Mouse (Mus musculus) liver, embryonic 18 days (tissue): ENCODE data around the gene Glt6d1. TPM values are rescaled to one million over a fixed set of nuclear protein-coding genes. Genes with fewer than 3 reads are reported as not detected.

Experiments
- polyA plus RNA-seq: library from polyadenylated mRNA; depleted of rRNA; stranded (reverse); fragments of >200 nt; gene quantifications from 2 replicates; pipeline ENCODE4 v1.2.3, GENCODE M21; 2012; rRNA removed

Glt6d1 gene
- not detected in 2 replicates for polyA plus RNA-seq

GRCm38 (mm10) chr2:25815748-25816147 lies at the start of gene Glt6d1:
TSS of gene Glt6d1 (minus strand) at chr2:25815848.

GRCm38 (mm10) chr2:25863337-25864131 lies 47.9 kb upstream of the Glt6d1 start, which contains the start of gene Kcnt1:
TSS of gene Kcnt1 (plus strand) at chr2:25863734.

GRCm38 (mm10) chr2:25847226-25847625 lies 31.6 kb upstream of the Glt6d1 start, which contains the start of gene Sohlh1:
TSS of gene Sohlh1 (minus strand) at chr2:25847248.

GRCm38 (mm10) chr2:25822806-25823205 lies 7.2 kb upstream of the Glt6d1 start, which contains the start of gene Lcn9:
TSS of gene Lcn9 (plus strand) at chr2:25823153.

GRCm38 (mm10) chr2:25781957-25782356 lies 33.7 kb downstream of the Glt6d1 start, which contains the start of gene Gm13539:
TSS of gene Gm13539 (plus strand) at chr2:25782257.

GRCm38 (mm10) chr2:25776717-25777116 lies 38.9 kb downstream of the Glt6d1 start, which contains the start of gene Lcn11:
TSS of gene Lcn11 (plus strand) at chr2:25777017.

GRCm38 (mm10) chr2:25765269-25765668 lies 50.4 kb downstream of the Glt6d1 start, which contains the start of gene Lcn3:
TSS of gene Lcn3 (plus strand) at chr2:25765569.

Other genes with a start within 250 kb of the Glt6d1 start
- gene Mamdc4, start 241.0 kb downstream of the Glt6d1 start, polyA plus RNA-seq, result 0.99 and 2.5 TPM in 2 replicates
- gene Phpt1, start 240.6 kb downstream of the Glt6d1 start, polyA plus RNA-seq, result 33.1 and 38.3 TPM in 2 replicates
- 0.05 and 0.13 TPM in 2 replicates for gene Ajm1, start 234.1 kb downstream of the Glt6d1 start, polyA plus RNA-seq
- gene Rabl6, start 207.3 kb downstream of the Glt6d1 start, polyA plus RNA-seq, result 17.2 and 22.1 TPM in 2 replicates
- not detected in 2 replicates for gene Ccdc183, start 198.2 kb downstream of the Glt6d1 start, polyA plus RNA-seq
- 23.0 and 24.3 TPM in 2 replicates for gene Tmem141, start 193.8 kb downstream of the Glt6d1 start, polyA plus RNA-seq
- gene Fcna, start 187.8 kb downstream of the Glt6d1 start, polyA plus RNA-seq, result 84.3 and 88.2 TPM in 2 replicates
- not detected in 2 replicates for gene Lcn8, start 162.7 kb downstream of the Glt6d1 start, polyA plus RNA-seq
- gene Lcn5, start 157.9 kb downstream of the Glt6d1 start, polyA plus RNA-seq, result not detected in 2 replicates
- not detected in 2 replicates for gene Lcn6, start 139.1 kb downstream of the Glt6d1 start, polyA plus RNA-seq
- not detected in 2 replicates for gene Lcn10, start 133.1 kb downstream of the Glt6d1 start, polyA plus RNA-seq
- gene Obp2a, start 115.8 kb downstream of the Glt6d1 start, polyA plus RNA-seq, result not detected in 2 replicates
- gene Bmyc, start 109.1 kb downstream of the Glt6d1 start, polyA plus RNA-seq, result 4.9 and 5.3 TPM in 2 replicates
- gene Obp2b, start 78.8 kb downstream of the Glt6d1 start, polyA plus RNA-seq, result not detected in 2 replicates
- not detected in 2 replicates for gene Lcn3, start 50.3 kb downstream of the Glt6d1 start, polyA plus RNA-seq
- gene Lcn11, start 38.8 kb downstream of the Glt6d1 start, polyA plus RNA-seq, result not detected in 2 replicates
- gene Gm13539, start 33.6 kb downstream of the Glt6d1 start, polyA plus RNA-seq, result not detected in 2 replicates
- gene Lcn9, start 7.3 kb upstream of the Glt6d1 start, polyA plus RNA-seq, result not detected in 2 replicates
- gene Sohlh1, start 31.4 kb upstream of the Glt6d1 start, polyA plus RNA-seq, result not detected in 2 replicates
- gene Kcnt1, start 47.9 kb upstream of the Glt6d1 start, polyA plus RNA-seq, result 0.17 and 0.23 TPM in 2 replicates
- gene Camsap1, start 167.4 kb upstream of the Glt6d1 start, polyA plus RNA-seq, result 1.7 and 2.0 TPM in 2 replicates
- 142 and 147 TPM in 2 replicates for gene Ubac1, start 205.9 kb upstream of the Glt6d1 start, polyA plus RNA-seq